Mouse (Mus musculus) myocyte (in vitro differentiated cells): ENCODE data around the gene Sema6d. TPM values are rescaled to one million over a fixed set of nuclear protein-coding genes. Genes with fewer than 3 reads are reported as not detected.

Experiments used
- H3K27me3 ChIP-seq: one replicate; pipeline ENCODE4 v1.6.1; 2011; ENCODE audit not compliant: control insufficient read depth, insufficient read depth, insufficient read length
- H3K36me3 ChIP-seq: one replicate; pipeline ENCODE4 v1.6.1; 2011; ENCODE audit not compliant: control insufficient read depth, insufficient read depth
- H3K4me2 ChIP-seq: one replicate; pipeline ENCODE4 v1.6.1; 2011; ENCODE audit warnings: low read depth, control low read depth
- H3K4me3 ChIP-seq: one replicate; pipeline ENCODE4 v1.5.1; 2011; ENCODE audit warnings: mild to moderate bottlenecking, control low read depth, moderate library complexity
- H3K79me2 ChIP-seq: one replicate; pipeline ENCODE4 v1.6.1; 2011; ENCODE audit not compliant: control insufficient read depth, insufficient read depth
- H3ac ChIP-seq: one replicate; pipeline ENCODE4 v1.6.1; 2011; ENCODE audit not compliant: control insufficient read depth, insufficient read length
- CEBPB ChIP-seq: IDR thresholded peaks from 2 replicates; pipeline ENCODE4 v1.6.1; 2011; ENCODE audit warnings: mild to moderate bottlenecking, moderate library complexity; ENCODE audit not compliant: poor library complexity, insufficient read depth, severe bottlenecking
- E2F4 ChIP-seq: IDR thresholded peaks from one replicate; pipeline ENCODE4 v1.6.1; 2011; ENCODE audit warnings: mild to moderate bottlenecking, control low read depth, moderate library complexity; ENCODE audit not compliant: insufficient read depth
- MAX ChIP-seq: IDR thresholded peaks from one replicate; pipeline ENCODE4 v1.6.1; 2011; ENCODE audit warnings: low read depth, mild to moderate bottlenecking, control low read depth
- MYOD1 ChIP-seq, 3 experiments: IDR thresholded peaks; one replicate each; pipeline ENCODE4 v1.6.1; 2011; ENCODE audit warnings: control low read depth in 2 of 3, low read depth in 2 of 3, mild to moderate bottlenecking in 2 of 3, moderate library complexity in 1 of 3; ENCODE audit not compliant: insufficient read length in 2 of 3, control insufficient read depth in 1 of 3
- MYOG ChIP-seq, 3 experiments: IDR thresholded peaks; one replicate each; pipeline ENCODE4 v1.6.1; 2011; ENCODE audit warnings: control low read depth in 2 of 3, low read depth in 2 of 3, mild to moderate bottlenecking in 2 of 3; ENCODE audit not compliant: insufficient read length in 2 of 3, control insufficient read depth in 1 of 3, insufficient read depth in 1 of 3
- POLR2A ChIP-seq: IDR thresholded peaks from one replicate; pipeline ENCODE4 v1.6.1; 2011; ENCODE audit warnings: low read depth, mild to moderate bottlenecking, control low read depth, moderate library complexity; ENCODE audit not compliant: insufficient read length
- POLR2AphosphoS2 ChIP-seq: IDR thresholded peaks from one replicate; pipeline ENCODE4 v1.6.1; 2011; ENCODE audit warnings: low read depth, control low read depth; ENCODE audit not compliant: insufficient read length
- REST ChIP-seq: IDR thresholded peaks from one replicate; pipeline ENCODE4 v1.6.1; 2011; ENCODE audit warnings: mild to moderate bottlenecking, control low read depth, moderate library complexity; ENCODE audit not compliant: insufficient read depth, insufficient read length
- SRF ChIP-seq: IDR thresholded peaks from one replicate; pipeline ENCODE4 v1.6.1; 2011; ENCODE audit warnings: low read depth; ENCODE audit not compliant: control insufficient read depth, insufficient read length
- TCF12 ChIP-seq: IDR thresholded peaks from one replicate; pipeline ENCODE4 v1.6.1; 2011; ENCODE audit warnings: mild to moderate bottlenecking, control low read depth; ENCODE audit not compliant: poor library complexity, insufficient read depth, severe bottlenecking
- TCF3 ChIP-seq: IDR thresholded peaks from one replicate; pipeline ENCODE4 v1.6.1; 2011; ENCODE audit warnings: low read depth, control low read depth; ENCODE audit not compliant: insufficient read length
- USF1 ChIP-seq: IDR thresholded peaks from one replicate; pipeline ENCODE4 v1.6.1; 2011; ENCODE audit warnings: low read depth, mild to moderate bottlenecking, control low read depth, moderate library complexity
- polyA plus RNA-seq: library from polyadenylated mRNA; unstranded; fragments of >200 nt; fragmentation: generic; extraction: Trizol; gene quantifications from one replicate; pipeline ENCODE4 v1.2.1, GENCODE M21; 2012; ENCODE audit warnings: missing spikeins

The Sema6d gene
- polyA plus RNA-seq, 1 experiment: 0.97 TPM

DNA sequence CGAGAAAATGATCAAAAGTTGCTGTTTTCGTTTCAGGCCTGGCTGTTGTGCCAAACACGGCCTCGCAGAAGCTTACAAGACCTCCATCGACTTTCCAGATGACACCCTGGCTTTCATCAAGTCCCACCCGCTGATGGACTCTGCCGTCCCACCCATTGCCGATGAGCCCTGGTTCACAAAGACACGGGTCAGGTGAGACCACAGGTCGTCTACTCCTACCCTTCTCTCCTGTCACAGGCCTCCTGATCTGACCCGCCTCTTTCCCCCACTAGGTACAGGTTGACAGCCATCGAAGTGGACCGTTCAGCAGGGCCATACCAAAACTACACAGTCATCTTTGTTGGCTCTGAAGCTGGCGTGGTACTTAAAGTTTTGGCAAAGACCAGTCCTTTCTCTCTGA, 568.6 kb downstream of the Sema6d start:
- TF ChIP-seq MYOD1 (IDR thresholded peaks at IDR 0.05; ENCODE audit: control insufficient read depth in 1 of 3, insufficient read length in 2 of 3, low read depth in 2 of 3): no peak
- TF ChIP-seq CEBPB: no peak
- TF ChIP-seq MYOG (IDR thresholded peaks at IDR 0.05; ENCODE audit: control insufficient read depth in 1 of 3, insufficient read depth in 1 of 3, insufficient read length in 2 of 3, low read depth in 2 of 3): no peak
- TF ChIP-seq POLR2A: no peak
- TF ChIP-seq REST: no peak
- TF ChIP-seq E2F4: no peak
- no peak for TF ChIP-seq TCF12
- no peak for TF ChIP-seq MAX
- TF ChIP-seq SRF: no peak
- no peak for TF ChIP-seq USF1
- TF ChIP-seq TCF3: no peak
- no peak for TF ChIP-seq POLR2AphosphoS2
- Histone ChIP-seq H3K4me2 (no peak overlapping the region), H3K79me2 (no peaks in the 10 kb centered on the region), H3ac (no peak overlapping the region), H3K4me3 (no peak overlapping the region), H3K27me3 (no peaks in the 10 kb centered on the region), H3K36me3 (no peaks in the 10 kb centered on the region)

DNA sequence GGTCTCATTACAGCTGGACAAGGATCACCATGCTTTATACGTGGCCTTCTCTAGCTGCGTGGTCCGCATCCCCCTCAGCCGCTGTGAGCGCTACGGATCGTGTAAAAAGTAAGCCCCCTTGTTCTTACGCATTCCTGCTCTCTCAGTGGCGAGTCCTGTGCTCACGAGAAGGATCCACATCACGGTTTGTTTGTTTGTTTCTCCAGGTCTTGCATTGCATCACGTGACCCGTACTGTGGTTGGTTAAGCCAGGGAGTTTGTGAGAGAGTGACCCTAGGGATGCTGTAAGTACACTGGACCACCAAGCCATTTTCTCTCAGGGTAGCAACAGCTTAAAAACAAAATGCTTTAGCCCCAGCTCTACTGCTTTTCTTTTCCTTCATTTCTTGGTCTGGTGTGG, 569.8 kb downstream of the Sema6d start:
- H3ac ChIP-seq: no peak overlapping the region
- no peak overlapping the region for H3K4me2 ChIP-seq
- H3K36me3 ChIP-seq: no peaks in the 10 kb centered on the region
- no peak overlapping the region for H3K4me3 ChIP-seq
- H3K79me2 ChIP-seq: no peaks in the 10 kb centered on the region
- TF ChIP-seq MAX: no peak
- no peak for TF ChIP-seq SRF
- no peak for TF ChIP-seq REST
- TF ChIP-seq USF1: no peak
- TF ChIP-seq CEBPB: no peak
- TF ChIP-seq POLR2A: no peak
- no peak for TF ChIP-seq TCF3
- TF ChIP-seq POLR2AphosphoS2: no peak
- TF ChIP-seq TCF12: no peak
- TF ChIP-seq MYOD1 (IDR thresholded peaks at IDR 0.05; ENCODE audit: control insufficient read depth in 1 of 3, insufficient read length in 2 of 3, low read depth in 2 of 3): no peak
- no peak for TF ChIP-seq MYOG (IDR thresholded peaks at IDR 0.05; ENCODE audit: control insufficient read depth in 1 of 3, insufficient read depth in 1 of 3, insufficient read length in 2 of 3, low read depth in 2 of 3)
- TF ChIP-seq E2F4: no peak
- H3K27me3 ChIP-seq: no peaks in the 10 kb centered on the region

DNA sequence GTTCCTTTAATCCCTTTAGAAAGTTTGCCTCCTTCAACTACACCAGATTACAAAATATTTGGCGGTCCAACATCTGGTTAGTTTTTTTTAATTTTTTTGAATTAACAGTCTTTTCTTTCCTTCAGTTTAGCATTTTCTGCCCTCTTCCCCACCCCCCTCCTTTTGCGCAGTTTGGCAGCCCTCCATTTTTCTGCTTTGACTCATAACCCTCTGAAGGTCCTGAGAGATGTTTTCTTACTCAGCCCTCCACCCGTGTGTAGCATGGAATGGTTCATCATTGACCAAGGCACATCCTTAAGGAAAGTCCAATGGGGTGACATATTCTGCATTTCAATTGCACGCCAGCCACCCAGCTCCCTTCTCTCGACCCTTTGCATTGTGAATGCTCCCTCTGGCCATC, 570.9 kb downstream of the Sema6d start:
- Histone ChIP-seq H3K79me2 (no peaks in the 10 kb centered on the region), H3K4me3 (no peak overlapping the region)
- TF ChIP-seq SRF (no peak), MAX (no peak), CEBPB (no peak), USF1 (no peak), POLR2A (no peak), TCF12 (no peak), MYOG (IDR thresholded peaks at IDR 0.05; ENCODE audit: control insufficient read depth in 1 of 3, insufficient read depth in 1 of 3, insufficient read length in 2 of 3, low read depth in 2 of 3) (no peak), REST (no peak), E2F4 (no peak), POLR2AphosphoS2 (no peak), TCF3 (no peak), MYOD1 (IDR thresholded peaks at IDR 0.05; ENCODE audit: control insufficient read depth in 1 of 3, insufficient read length in 2 of 3, low read depth in 2 of 3) (no peak)

DNA sequence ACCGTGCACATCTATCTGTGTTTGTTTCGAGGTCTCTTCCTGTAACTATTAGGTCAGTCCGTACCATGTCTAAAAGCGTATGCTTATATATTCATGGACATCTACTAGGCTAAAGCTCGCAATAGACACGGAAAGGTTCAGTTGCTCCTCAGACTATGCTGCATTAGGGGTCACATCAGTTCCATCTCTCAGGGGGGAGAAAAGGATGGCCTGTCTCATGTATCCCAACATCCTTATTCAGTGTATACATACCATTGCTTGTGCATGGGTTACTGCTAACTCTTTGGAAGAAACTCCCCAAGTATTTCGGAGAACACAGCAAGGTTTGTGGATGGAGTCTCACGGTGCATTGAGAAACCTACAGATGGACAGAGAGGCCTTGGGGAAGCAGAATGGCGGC, 571.5 kb downstream of the Sema6d start:
- H3K4me3 ChIP-seq: no peak overlapping the region
- no peaks in the 10 kb centered on the region for H3K27me3 ChIP-seq
- H3ac ChIP-seq: no peak overlapping the region
- TF ChIP-seq USF1 (no peak), TCF3 (no peak), MYOG (IDR thresholded peaks at IDR 0.05; ENCODE audit: control insufficient read depth in 1 of 3, insufficient read depth in 1 of 3, insufficient read length in 2 of 3, low read depth in 2 of 3) (no peak), E2F4 (no peak), POLR2A (no peak), TCF12 (no peak), MAX (no peak), SRF (no peak), MYOD1 (IDR thresholded peaks at IDR 0.05; ENCODE audit: control insufficient read depth in 1 of 3, insufficient read length in 2 of 3, low read depth in 2 of 3) (no peak), REST (no peak), CEBPB (no peak), POLR2AphosphoS2 (no peak)
- no peak overlapping the region for H3K4me2 ChIP-seq
- H3K36me3 ChIP-seq: no peaks in the 10 kb centered on the region
- no peaks in the 10 kb centered on the region for H3K79me2 ChIP-seq

More for the DNA sequence above, 570.9 kb downstream of the Sema6d start:
- H3K27me3 ChIP-seq: no peaks in the 10 kb centered on the region
- H3ac ChIP-seq: no peak overlapping the region
- H3K4me2 ChIP-seq: no peak overlapping the region
- H3K36me3 ChIP-seq: no peaks in the 10 kb centered on the region
